Mouse (Mus musculus) liver, adult 2 months (tissue): ENCODE data around the gene Agap1. TPM values are rescaled to one million over a fixed set of nuclear protein-coding genes. Genes with fewer than 3 reads are reported as not detected.

Experiments used
- DNase-seq: peaks from one replicate; pipeline ENCODE4 v3.0.0-alpha.2; 2011; ENCODE audit warnings: low read depth, low spot score; ENCODE audit errors: extremely low read depth
- H3K27ac ChIP-seq: fragments of 200-500 bp; replicated peaks from 2 replicates; pipeline ENCODE4 v1.5.1; 2012; ENCODE audit warnings: low read depth, mild to moderate bottlenecking, control low read depth, inconsistent platforms, low read length; ENCODE audit not compliant: insufficient read depth
- H3K27me3 ChIP-seq: fragments of 200-500 bp; 2 replicates; pipeline ENCODE4 v1.6.1; 2012; ENCODE audit warnings: mild to moderate bottlenecking, moderate library complexity, low read length, inconsistent platforms; ENCODE audit not compliant: control insufficient read depth, insufficient read depth
- H3K36me3 ChIP-seq: fragments of 200-500 bp; 2 replicates; pipeline ENCODE4 v1.6.1; 2012; ENCODE audit warnings: low read length, inconsistent platforms; ENCODE audit not compliant: control insufficient read depth, insufficient read depth
- H3K4me1 ChIP-seq: fragments of 200-500 bp; 2 replicates; pipeline ENCODE4 v1.6.1; 2011; ENCODE audit warnings: low read length; ENCODE audit not compliant: control insufficient read depth, insufficient read depth
- H3K4me3 ChIP-seq: fragments of 200-500 bp; 2 replicates; pipeline ENCODE4 v1.5.1; 2011; ENCODE audit warnings: low read depth, mild to moderate bottlenecking, control low read depth, low read length, moderate library complexity; ENCODE audit not compliant: insufficient read depth
- H3K79me2 ChIP-seq: fragments of 200-500 bp; 2 replicates; pipeline ENCODE4 v1.6.1; 2012; ENCODE audit warnings: inconsistent platforms, mild to moderate bottlenecking, low read length, moderate library complexity; ENCODE audit not compliant: control insufficient read depth, insufficient read depth
- H3K9ac ChIP-seq: fragments of 200-500 bp; 2 replicates; pipeline ENCODE4 v1.6.1; 2012; ENCODE audit warnings: low read depth, mild to moderate bottlenecking, control low read depth, inconsistent platforms, low read length
- CTCF ChIP-seq: fragments of 200-500 bp; IDR thresholded peaks from 2 replicates; pipeline ENCODE4 v1.5.1; 2011; ENCODE audit warnings: low read depth, low read length, control low read depth
- POLR2A ChIP-seq: fragments of 200-500 bp; IDR thresholded peaks from 2 replicates; pipeline ENCODE4 v1.6.1; 2011; ENCODE audit warnings: low read length, control low read depth; ENCODE audit not compliant: insufficient read depth; ENCODE audit errors: extremely low read depth
- WGBS: fragments of 180-500 bp; shearing (Covaris S2); methylation state at CpG from one replicate; pipeline ENCODE4 v1.1.7; 2018; 5-methylcytosine and 5-hydroxymethylcytosine counted together
- polyA plus RNA-seq: library from polyadenylated mRNA; depleted of rRNA; stranded (reverse); fragments of >200 nt; gene quantifications from 2 replicates; pipeline ENCODE4 v1.2.3, GENCODE M21; 2012
- total RNA-seq: library from RNA; depleted of rRNA; stranded (reverse); fragments of >200 nt; gene quantifications from 2 replicates; pipeline ENCODE4 v1.2.3, GENCODE M21; 2014

Agap1 gene
- total and polyA plus RNA-seq, 2 experiments = 3.4 to 3.5 TPM

DNA sequence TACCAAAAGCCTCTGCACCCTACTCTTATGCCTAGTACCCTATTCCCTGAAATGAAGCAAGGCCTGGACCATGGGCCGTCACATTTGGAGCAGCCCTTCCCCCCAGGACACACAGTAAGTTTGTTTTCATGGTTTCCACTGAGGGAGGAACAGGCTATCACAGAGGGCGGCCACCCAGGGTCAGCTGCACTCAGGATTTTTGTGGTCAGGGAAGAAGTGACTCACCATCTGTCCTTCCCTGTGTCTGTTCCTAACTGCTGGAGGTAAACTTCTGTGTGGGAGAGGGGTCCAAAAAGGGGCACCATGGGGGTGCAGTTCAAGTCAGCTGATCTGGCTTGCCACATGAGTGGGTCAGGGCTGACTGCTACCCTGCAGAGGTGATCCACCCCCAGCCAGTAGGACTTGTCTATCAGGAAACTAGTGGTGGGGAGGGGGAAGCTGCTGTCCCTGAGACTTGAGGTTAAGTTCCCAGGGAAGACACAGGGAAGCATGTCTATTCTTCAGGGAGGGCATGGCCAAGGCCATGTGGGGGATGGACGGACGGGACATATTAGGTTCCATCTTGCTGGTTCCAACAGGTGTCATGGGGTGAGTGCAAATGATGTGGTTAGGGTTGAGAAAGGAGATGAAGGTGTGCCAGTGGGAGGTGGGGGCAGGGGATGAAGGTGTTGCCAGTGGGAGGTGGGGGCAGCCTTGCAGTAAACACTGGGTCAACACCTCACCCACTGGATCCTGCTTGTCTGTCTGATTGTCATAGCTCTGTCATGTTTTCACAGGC, 116.1 kb downstream of the Agap1 start:
- TF ChIP-seq CTCF (no peak), POLR2A (no peak)
- Histone ChIP-seq H3K4me1 (peaks cover 2% of the 10 kb centered on the region; the same call in 1 of the 2 replicates), H3K9ac (no peak overlapping the region), H3K27me3 (no peaks in the 10 kb centered on the region), H3K27ac (no peak overlapping the region), H3K36me3 (no peaks in the 10 kb centered on the region), H3K79me2 (peaks cover 12% of the 10 kb centered on the region; the same call in 1 of the 2 replicates), H3K4me3 (no peak overlapping the region)
- 82% methylated on average over 4 of the region's 4 CpGs for WGBS
- no peak for DNase-seq

DNA sequence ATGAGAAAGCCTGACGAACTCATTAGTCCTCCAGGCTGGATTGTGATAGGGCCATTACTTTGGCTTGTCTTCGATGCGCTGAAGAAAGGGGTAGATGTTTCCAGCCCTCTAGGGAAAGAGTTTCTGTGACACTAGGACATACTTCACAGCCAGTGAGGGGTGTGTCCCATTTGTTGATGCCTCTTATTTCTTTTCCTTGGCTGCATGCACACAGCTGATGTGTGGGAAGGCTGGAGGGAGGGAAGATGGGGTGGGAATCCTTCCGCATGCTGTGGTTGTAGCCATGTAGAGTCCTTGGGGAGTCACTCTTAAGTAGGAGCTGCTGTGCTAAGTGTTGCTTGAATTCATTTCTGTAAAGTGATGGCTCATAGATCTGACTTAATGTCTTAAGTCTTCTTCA, 118.9 kb downstream of the Agap1 start:
- Histone ChIP-seq H3K27ac (no peak overlapping the region), H3K4me3 (no peak overlapping the region), H3K9ac (no peak overlapping the region), H3K27me3 (no peaks in the 10 kb centered on the region), H3K36me3 (no peaks in the 10 kb centered on the region), H3K4me1 (peaks cover 2% of the 10 kb centered on the region; the same call in 1 of the 2 replicates), H3K79me2 (peaks cover 4% of the 10 kb centered on the region; the same call in 1 of the 2 replicates)
- TF ChIP-seq POLR2A (no peak), CTCF (no peak)
- DNase-seq = no peak
- 96% methylated on average over 4 of the region's 4 CpGs for WGBS

DNA sequence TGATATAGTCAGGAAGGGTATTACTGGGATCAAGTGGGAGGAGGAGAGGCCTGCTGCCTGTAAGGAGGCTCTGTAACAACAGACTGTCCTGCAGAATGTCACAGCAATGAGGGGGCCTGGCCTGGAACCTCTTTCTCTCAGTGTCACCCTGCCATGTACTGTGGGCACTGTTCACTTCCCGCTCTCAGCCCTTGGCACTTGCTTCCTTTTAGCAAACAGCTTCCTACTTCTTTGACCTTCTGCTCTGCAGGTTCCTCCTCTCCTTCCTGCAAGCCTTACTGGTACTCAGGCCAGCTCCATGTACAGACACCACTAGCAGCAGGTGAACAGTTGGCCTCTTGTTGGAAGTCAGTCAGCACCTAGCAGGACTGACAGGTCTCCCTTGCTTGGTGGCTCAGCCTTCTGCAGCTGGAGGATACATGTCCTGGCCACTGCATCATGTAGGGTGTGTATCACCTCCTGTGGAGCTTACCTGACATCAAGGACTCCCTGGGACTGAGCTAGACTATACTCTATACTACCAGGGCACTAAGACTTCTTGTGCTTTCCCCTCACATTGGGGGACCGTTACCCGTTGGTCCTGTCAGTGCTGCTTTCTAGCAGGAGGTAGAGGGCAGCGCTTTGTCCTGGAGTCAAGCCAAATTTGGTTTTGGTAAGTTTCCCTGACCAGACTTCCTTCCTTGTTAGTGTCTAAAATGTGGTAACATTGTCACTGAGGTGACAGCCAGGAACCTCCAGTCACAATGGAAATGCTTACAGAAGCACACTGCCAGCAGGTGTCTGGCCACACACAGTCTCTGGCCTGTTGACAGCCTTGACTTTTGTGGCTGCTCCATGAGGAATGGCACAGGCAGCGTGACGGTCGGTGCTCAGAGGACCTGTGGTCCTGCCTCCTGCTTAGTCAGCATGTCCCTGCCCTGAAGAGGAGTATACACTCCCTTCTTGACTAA, 120.6 kb downstream of the Agap1 start:
- Histone ChIP-seq H3K27ac (no peak overlapping the region), H3K4me3 (no peak overlapping the region), H3K9ac (no peak overlapping the region), H3K79me2 (peaks cover 8% of the 10 kb centered on the region; the same call in 1 of the 2 replicates), H3K27me3 (peaks cover under 1% of the 10 kb centered on the region; the same call in 1 of the 2 replicates), H3K4me1 (peaks cover 5% of the 10 kb centered on the region; the same call in 1 of the 2 replicates), H3K36me3 (no peaks in the 10 kb centered on the region)
- no peak for TF ChIP-seq POLR2A
- no peak for TF ChIP-seq CTCF
- DNase-seq = no peak
- 51% methylated on average over 7 of the region's 7 CpGs for WGBS

DNA sequence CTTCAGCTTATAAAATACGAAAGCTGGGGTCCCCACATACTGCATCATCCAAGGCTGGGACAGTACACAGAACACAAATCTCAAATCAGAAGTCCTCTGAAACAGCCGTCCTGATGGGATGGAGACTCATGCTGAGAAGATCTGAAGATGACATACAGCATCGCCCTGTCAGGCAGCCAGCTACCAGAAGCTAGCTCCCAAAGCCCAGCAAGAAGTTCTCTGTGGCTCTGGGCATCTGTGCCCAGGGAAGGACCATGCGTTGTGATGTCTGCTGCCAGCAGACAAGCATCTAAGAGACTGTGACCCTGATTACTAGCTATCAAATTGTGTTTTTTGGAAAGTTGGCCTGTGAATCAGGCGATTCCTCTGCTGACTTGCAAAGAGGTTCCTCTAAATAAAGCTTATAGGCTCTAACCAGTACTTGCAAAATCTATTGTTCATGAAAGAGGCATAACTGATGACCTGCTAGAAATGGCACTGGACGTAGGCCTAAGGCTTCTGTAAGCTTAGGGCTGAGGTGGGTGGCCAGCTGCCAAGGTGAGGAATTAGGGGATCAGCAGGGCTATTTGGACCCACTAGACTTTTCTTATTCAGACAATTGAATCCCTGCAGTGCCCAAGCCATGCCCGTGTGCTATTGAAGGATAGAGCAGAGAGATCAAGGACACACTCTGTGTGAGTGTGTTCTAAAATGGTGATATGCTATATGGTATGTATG, 121.7 kb downstream of the Agap1 start:
- no peak for DNase-seq
- TF ChIP-seq POLR2A = no peak
- no peak for TF ChIP-seq CTCF
- Histone ChIP-seq H3K4me1 (peaks cover 5% of the 10 kb centered on the region; the same call in 1 of the 2 replicates), H3K36me3 (no peaks in the 10 kb centered on the region), H3K9ac (no peak overlapping the region), H3K79me2 (peaks cover 14% of the 10 kb centered on the region), H3K27me3 (peaks cover 8% of the 10 kb centered on the region), H3K4me3 (no peak overlapping the region), H3K27ac (no peak overlapping the region)
- 90% methylated on average over 7 of the region's 7 CpGs for WGBS

DNA sequence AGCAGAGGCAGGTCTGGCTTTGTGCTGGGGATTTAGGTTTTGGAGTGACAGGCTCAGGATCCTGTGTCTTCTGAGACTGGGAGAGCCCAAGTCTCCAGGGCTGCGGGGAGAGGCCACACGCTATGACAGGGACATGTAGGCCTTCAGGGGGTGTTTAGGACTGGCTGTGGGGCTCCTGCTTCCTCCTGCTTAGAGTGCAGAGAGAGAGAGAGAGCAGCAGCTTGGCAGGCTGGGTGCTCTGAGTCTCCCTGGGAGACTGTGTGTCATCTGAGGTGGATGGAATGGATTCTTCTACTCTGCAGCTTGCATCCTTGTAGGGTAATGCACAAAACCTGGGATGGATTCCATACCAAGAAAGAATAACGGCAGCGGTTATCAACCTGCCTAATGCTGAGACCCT, 122.4 kb downstream of the Agap1 start:
- TF ChIP-seq POLR2A (no peak), CTCF (no peak)
- no peak overlapping the region for H3K9ac ChIP-seq
- H3K4me3 ChIP-seq = no peak overlapping the region
- no peaks in the 10 kb centered on the region for H3K36me3 ChIP-seq
- no peak for DNase-seq
- WGBS = 69% methylated on average over 4 of the region's 4 CpGs
- peaks cover 8% of the 10 kb centered on the region for H3K27me3 ChIP-seq
- H3K4me1 ChIP-seq = peaks cover 5% of the 10 kb centered on the region; the same call in 1 of the 2 replicates
- no peak overlapping the region for H3K27ac ChIP-seq
- H3K79me2 ChIP-seq = peaks cover 19% of the 10 kb centered on the region
